Mouse (Mus musculus) kidney, adult 2 months (tissue): Measurements from ENCODE around the gene Dhx30. TPM values are rescaled to one million over a fixed set of nuclear protein-coding genes. Genes with fewer than 3 reads are reported as not detected.
A peak's percentile ranks its signal among the peaks of the same experiment; 100 is the strongest.

Experiments used
- DNase-seq: peaks from one replicate; pipeline ENCODE4 v3.0.0; 2021
- H3K27ac ChIP-seq: fragments of 200-500 bp; 2 replicates; pipeline ENCODE4 v1.5.1; 2012; ENCODE audit warnings: low read depth, low read length, control low read depth, inconsistent platforms; ENCODE audit not compliant: insufficient read depth
- H3K27me3 ChIP-seq: fragments of 200-500 bp; replicated peaks from 2 replicates; pipeline ENCODE4 v1.6.1; 2012; ENCODE audit warnings: mild to moderate bottlenecking, moderate library complexity, low read length, inconsistent platforms; ENCODE audit not compliant: control insufficient read depth, insufficient read depth
- H3K36me3 ChIP-seq: fragments of 200-500 bp; 2 replicates; pipeline ENCODE4 v1.6.1; 2012; ENCODE audit warnings: mild to moderate bottlenecking, moderate library complexity, low read length, inconsistent platforms; ENCODE audit not compliant: control insufficient read depth, insufficient read depth
- H3K4me1 ChIP-seq: fragments of 200-500 bp; 2 replicates; pipeline ENCODE4 v1.6.1; 2011; ENCODE audit warnings: low read length; ENCODE audit not compliant: control insufficient read depth, insufficient read depth
- H3K4me3 ChIP-seq: fragments of 200-500 bp; 2 replicates; pipeline ENCODE4 v1.5.1; 2011; ENCODE audit warnings: mild to moderate bottlenecking, low read depth, low read length, control low read depth; ENCODE audit not compliant: insufficient read depth
- CTCF ChIP-seq: fragments of 200-500 bp; conservative IDR thresholded peaks from 2 replicates; pipeline ENCODE4 v1.5.1; 2011; ENCODE audit warnings: low read depth, mild to moderate bottlenecking, control low read depth, low read length, moderate library complexity, mixed read lengths; ENCODE audit not compliant: insufficient read depth, insufficient read length
- POLR2A ChIP-seq: fragments of 200-500 bp; IDR thresholded peaks from one replicate; pipeline ENCODE4 v1.6.1; 2011; ENCODE audit warnings: low read depth, low read length, control low read depth
- WGBS: fragments of 180-500 bp; shearing (Covaris S2); methylation state at CpG from one replicate; pipeline ENCODE4 v1.1.7; 2018; 5-methylcytosine and 5-hydroxymethylcytosine counted together
- polyA plus RNA-seq: library from polyadenylated mRNA; depleted of rRNA; stranded (reverse); fragments of >200 nt; gene quantifications from 2 replicates; pipeline ENCODE4 v1.2.3, GENCODE M21; 2012

Gene Dhx30
- polyA plus RNA-seq, 1 experiment = 87.6 TPM

- no peak overlapping the region for H3K27ac ChIP-seq
- H3K4me1 ChIP-seq = no peaks in the 10 kb centered on the region
- H3K27me3 ChIP-seq = no peaks in the 10 kb centered on the region
- WGBS = 93% methylated on average over 2 of the region's 2 CpGs
- no peak for TF ChIP-seq POLR2A
- no peak for TF ChIP-seq CTCF
- no peak overlapping the region for H3K4me3 ChIP-seq
- no peaks in the 10 kb centered on the region for H3K36me3 ChIP-seq
- no peak for DNase-seq
Observed at GRCm38 (mm10) chr9:110054080-110054421, 63.6 kb downstream of the Dhx30 start.

GRCm38 (mm10) chr9:110053305-110054079 is 64.1 kb downstream of the Dhx30 start:
- Histone ChIP-seq H3K4me1 (no peaks in the 10 kb centered on the region), H3K27ac (no peak overlapping the region), H3K4me3 (no peak overlapping the region), H3K27me3 (no peaks in the 10 kb centered on the region), H3K36me3 (no peaks in the 10 kb centered on the region)
- 59% methylated on average over 8 of the region's 8 CpGs for WGBS
- DNase-seq = peak; percentile 8
- TF ChIP-seq CTCF (no peak), POLR2A (no peak)

- H3K27ac ChIP-seq = no peak overlapping the region
- no peaks in the 10 kb centered on the region for H3K4me1 ChIP-seq
- DNase-seq = no peak
- no peak for TF ChIP-seq POLR2A
- no peak for TF ChIP-seq CTCF
- no peaks in the 10 kb centered on the region for H3K27me3 ChIP-seq
- 72% methylated on average over 4 of the region's 4 CpGs for WGBS
- no peaks in the 10 kb centered on the region for H3K36me3 ChIP-seq
- no peak overlapping the region for H3K4me3 ChIP-seq
Observed at GRCm38 (mm10) chr9:110052951-110053304, 64.7 kb downstream of the Dhx30 start.

GRCm38 (mm10) chr9:110051869-110052661 is 65.6 kb downstream of the Dhx30 start:
- Histone ChIP-seq H3K4me3 (no peak overlapping the region), H3K27me3 (no peaks in the 10 kb centered on the region), H3K27ac (no peak overlapping the region), H3K4me1 (no peaks in the 10 kb centered on the region), H3K36me3 (no peaks in the 10 kb centered on the region)
- WGBS = 54% methylated on average over 23 of the region's 23 CpGs
- DNase-seq = no peak
- TF ChIP-seq POLR2A = no peak
- TF ChIP-seq CTCF = no peak

GRCm38 (mm10) chr9:110051184-110051583 is 66.4 kb downstream of the Dhx30 start:
- no peak overlapping the region for H3K4me3 ChIP-seq
- no peaks in the 10 kb centered on the region for H3K4me1 ChIP-seq
- no peak for TF ChIP-seq POLR2A
- TF ChIP-seq CTCF = no peak
- no peaks in the 10 kb centered on the region for H3K27me3 ChIP-seq
- DNase-seq = no peak
- H3K27ac ChIP-seq = no peak overlapping the region
- no peaks in the 10 kb centered on the region for H3K36me3 ChIP-seq

GRCm38 (mm10) chr9:110047857-110048256 is 69.8 kb downstream of the Dhx30 start:
- TF ChIP-seq POLR2A (no peak), CTCF (no peak)
- no peaks in the 10 kb centered on the region for H3K4me1 ChIP-seq
- H3K36me3 ChIP-seq = no peaks in the 10 kb centered on the region
- no peak for DNase-seq
- H3K4me3 ChIP-seq = no peak overlapping the region
- no peaks in the 10 kb centered on the region for H3K27me3 ChIP-seq
- 45% methylated on average over 3 of the region's 3 CpGs for WGBS
- H3K27ac ChIP-seq = no peak overlapping the region

- no peak overlapping the region for H3K4me3 ChIP-seq
- H3K4me1 ChIP-seq = no peaks in the 10 kb centered on the region
- TF ChIP-seq CTCF (no peak), POLR2A (no peak)
- no peaks in the 10 kb centered on the region for H3K36me3 ChIP-seq
- DNase-seq = no peak
- H3K27ac ChIP-seq = no peak overlapping the region
- H3K27me3 ChIP-seq = no peaks in the 10 kb centered on the region
Observed at GRCm38 (mm10) chr9:110047260-110047659, 70.4 kb downstream of the Dhx30 start.
